Mouse (Mus musculus): ENCODE measurements around the gene Mycbp2. TPM values are rescaled to one million over a fixed set of nuclear protein-coding genes. Genes with fewer than 3 reads are reported as not detected.
A peak's percentile ranks its signal among the peaks of the same experiment; 100 is the strongest.

Gene Mycbp2
- polyA plus RNA-seq, 1 experiment from 2014 or later, result 10.1 TPM

DNA sequence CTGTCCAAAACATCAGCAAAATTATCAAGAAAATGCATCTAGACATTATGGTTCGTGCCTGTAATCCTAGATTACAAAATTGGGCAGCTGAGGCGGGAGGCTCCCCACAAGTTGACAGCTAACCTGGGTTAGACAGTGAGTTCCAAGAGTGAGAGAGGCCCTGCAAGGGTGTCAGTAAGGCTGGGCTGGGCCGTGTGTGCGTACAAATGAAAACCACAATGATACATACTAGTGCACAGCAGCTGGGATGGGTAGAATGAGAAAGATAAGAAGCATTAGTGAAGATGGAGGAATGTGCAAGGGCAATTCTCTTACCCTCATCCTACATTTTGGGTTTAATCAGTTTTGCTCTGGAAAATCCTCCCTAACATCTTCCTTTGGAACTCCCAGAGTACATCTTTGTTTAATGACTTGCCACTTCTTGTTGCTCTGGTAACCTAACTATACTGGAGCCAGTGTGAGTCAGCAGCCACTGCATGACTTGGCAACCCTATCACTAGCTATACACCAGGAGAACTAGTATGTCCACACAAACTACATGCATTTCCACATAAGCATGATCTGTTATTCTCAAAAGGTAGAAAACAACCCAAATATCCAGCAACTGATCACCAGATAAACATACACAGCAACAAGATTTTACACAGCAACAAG, 259.8 kb downstream of the Mycbp2 start:
- H3K4me2 ChIP-seq, result no peak overlapping the region
- H3K4me1 ChIP-seq (replicated peaks), result 0 out of 2 replicates have a peak, but pooled peaks cover 4% of the 10 kb centered on the region
- no peak overlapping the region for H3K9ac ChIP-seq
- H3K36me3 ChIP-seq, result peaks cover 47% of the 10 kb centered on the region
- H3K27me3 ChIP-seq, result no peaks in the 10 kb centered on the region
- WGBS, result 83% methylated on average over 4 of the region's 4 CpGs
- ATAC-seq (replicated peaks; ENCODE audit: insufficient number of reproducible peaks, insufficient read depth, low FRiP score, low read depth), result no peak
- no peak overlapping the region for H3K4me3 ChIP-seq
- H3K9me3 ChIP-seq (replicated peaks), result no peaks in the 10 kb centered on the region
- H3K27ac ChIP-seq, result no peak overlapping the region

DNA sequence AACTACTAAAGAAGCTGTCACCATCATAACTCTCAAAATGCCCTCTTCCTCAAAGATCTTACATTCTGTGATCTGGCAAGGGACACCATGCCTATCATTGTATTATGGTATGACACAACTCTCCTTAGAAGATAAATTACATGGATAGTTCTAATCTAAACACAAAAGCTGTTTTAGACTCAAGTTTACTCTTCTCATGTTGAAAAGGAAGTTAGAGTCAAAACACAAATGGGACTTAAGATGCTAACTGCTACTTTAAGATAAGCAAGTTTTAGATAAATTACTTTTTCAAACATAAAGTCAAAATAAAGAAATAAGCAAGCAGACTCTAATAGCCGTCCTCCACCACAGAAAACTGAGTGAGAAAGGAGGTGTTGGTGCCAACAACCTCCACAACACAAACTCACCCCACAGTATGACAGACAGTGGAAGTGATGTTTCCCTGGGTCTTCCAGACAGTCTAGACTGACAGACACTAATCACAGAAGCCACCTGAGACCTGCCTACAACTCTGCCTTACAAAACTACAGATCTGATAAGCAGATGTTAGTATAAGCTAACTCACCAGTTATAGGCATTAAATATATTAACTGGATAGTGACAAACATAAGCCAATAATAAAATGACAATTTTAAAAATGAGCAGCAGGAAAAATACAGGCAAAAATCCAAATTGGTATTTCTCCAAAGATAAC, 260.6 kb downstream of the Mycbp2 start:
- Histone ChIP-seq H3K9me3 (replicated peaks) (no peaks in the 10 kb centered on the region), H3K27ac (no peak overlapping the region), H3K27me3 (no peaks in the 10 kb centered on the region), H3K4me1 (replicated peaks) (0 out of 2 replicates have a peak, but pooled peaks cover 3% of the 10 kb centered on the region), H3K36me3 (peaks cover 44% of the 10 kb centered on the region), H3K4me2 (no peak overlapping the region), H3K9ac (no peak overlapping the region), H3K4me3 (no peak overlapping the region)
- ATAC-seq (replicated peaks; ENCODE audit: insufficient number of reproducible peaks, insufficient read depth, low FRiP score, low read depth), result no peak
- WGBS, result 54% methylated on average over 1 of the region's 1 CpGs

DNA sequence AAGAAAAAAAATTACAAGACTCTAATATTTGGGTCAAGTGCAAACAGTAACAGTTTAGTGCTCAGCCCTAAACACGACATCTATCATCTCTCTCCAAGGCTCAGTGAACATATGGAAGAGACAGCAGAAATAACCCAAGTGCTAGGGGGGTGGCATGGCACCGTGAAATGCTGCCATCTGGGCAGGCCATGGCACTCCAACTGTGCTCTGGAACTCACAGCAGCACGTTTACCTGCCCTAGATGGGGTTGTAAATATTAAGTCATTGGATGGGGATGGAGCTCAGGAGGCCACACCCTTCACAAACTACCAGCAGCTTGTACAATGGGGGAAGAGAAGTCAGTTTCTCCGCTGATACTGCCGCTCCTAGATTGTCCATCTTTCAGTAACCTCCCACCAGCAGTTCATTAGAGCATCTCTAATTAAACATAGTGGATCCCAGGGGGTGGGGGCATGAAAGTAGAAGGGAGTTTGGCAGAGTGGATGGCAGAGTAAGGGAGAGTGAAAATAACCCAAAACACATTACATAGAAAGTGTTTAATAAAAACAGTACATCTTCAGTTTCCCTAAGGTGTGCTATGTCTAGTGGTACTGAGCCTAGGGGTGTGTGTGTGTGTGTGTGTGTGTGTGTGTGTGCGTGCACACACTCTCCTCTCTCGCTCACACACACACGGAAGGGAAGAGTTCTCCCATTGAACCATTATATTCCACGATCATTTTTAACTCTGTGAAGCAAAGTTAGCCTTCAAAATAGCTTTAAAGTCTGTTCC, 267.2 kb downstream of the Mycbp2 start:
- no peak overlapping the region for H3K4me3 ChIP-seq
- no peak overlapping the region for H3K4me2 ChIP-seq
- H3K27ac ChIP-seq, result no peak overlapping the region
- H3K36me3 ChIP-seq, result peaks cover 31% of the 10 kb centered on the region
- H3K4me1 ChIP-seq (replicated peaks), result no peaks in the 10 kb centered on the region
- no peak for ATAC-seq (replicated peaks; ENCODE audit: insufficient number of reproducible peaks, insufficient read depth, low FRiP score, low read depth)
- no peaks in the 10 kb centered on the region for H3K9me3 ChIP-seq (replicated peaks)
- no peaks in the 10 kb centered on the region for H3K27me3 ChIP-seq
- no peak overlapping the region for H3K9ac ChIP-seq
- 87% methylated on average over 9 of the region's 9 CpGs for WGBS

DNA sequence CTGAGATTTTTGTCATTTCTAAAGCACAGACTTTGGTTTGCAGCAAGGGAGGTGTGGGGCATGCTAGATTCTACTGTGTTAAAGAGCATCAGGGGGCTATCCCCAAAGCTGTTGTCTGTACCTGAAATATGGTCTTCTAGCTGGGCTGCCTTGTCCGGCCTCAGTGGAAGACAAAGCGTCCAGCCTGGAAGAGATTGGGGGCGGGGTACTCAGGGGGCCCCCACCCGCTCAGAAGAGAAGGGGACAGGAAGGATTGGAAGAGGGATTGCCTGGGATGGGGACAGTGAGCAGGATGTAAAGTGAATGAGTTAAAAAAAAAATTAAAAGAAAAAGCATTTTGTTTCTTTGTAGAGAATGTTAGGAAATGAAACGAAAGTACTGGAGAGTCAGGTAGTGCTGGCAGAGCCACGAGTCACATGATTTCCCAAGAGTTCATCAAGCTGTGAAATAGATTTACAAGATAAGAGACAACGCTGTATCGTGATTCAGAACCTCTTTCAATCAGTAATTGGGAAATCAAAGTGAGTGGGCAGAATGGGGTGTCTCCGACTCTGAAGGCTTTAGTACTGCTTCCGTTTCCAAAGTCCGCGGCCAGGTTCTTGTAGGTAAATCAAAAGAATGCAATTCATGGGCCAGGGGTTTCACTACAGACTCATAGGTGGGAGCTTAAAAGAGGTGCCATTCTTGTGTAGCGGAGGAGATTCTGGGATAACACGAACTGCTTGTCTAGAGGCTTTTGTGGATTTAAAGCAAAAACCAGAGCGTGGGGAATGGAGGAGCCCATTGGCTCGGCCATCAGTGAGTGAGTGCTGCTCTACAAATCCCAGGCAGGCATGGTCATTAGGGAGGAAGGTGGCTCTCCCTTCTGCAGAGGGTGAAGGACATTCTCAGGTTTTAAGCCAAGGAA, 268.4 kb downstream of the Mycbp2 start:
- Histone ChIP-seq H3K4me1 (replicated peaks) (no peaks in the 10 kb centered on the region), H3K27me3 (no peaks in the 10 kb centered on the region), H3K27ac (no peak overlapping the region), H3K4me2 (no peak overlapping the region), H3K36me3 (peaks cover 35% of the 10 kb centered on the region), H3K9ac (no peak overlapping the region), H3K9me3 (replicated peaks) (no peaks in the 10 kb centered on the region), H3K4me3 (no peak overlapping the region)
- 89% methylated on average over 16 of the region's 16 CpGs for WGBS
- no peak for ATAC-seq (replicated peaks; ENCODE audit: insufficient number of reproducible peaks, insufficient read depth, low FRiP score, low read depth)

DNA sequence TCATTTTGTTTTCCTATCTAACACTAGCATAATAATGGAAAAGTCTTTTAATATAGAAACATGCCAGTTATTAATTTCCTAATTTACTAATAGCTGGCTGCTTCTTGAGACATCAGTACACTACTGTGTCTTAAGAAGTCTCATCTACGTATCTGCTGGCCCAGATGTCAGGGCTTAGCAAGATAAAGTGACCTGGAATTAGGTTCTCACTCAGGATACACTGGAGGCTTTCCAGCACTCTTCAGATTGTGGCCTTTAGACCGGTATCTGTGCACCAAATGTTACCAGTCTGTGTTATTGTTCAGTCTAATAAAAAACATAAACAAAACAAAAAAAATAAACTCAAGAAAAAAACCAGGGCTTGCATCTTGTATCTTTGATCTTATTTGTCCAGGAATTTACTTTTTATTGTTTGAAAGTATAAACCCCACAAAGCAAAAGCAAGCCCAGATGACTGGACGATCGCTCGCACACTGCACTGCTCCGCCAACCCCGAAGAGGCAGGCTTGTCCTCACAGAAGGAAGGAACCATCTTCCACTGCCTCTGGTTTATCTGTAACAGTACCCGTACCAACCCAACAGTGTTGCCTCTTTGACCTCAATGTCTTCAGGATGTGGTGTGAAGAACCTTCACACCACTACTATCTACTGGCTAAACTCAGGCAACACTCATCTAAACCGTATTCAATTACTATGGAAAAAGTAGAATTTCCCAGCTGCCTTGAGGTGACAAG, 269.2 kb downstream of the Mycbp2 start:
- no peak for ATAC-seq (replicated peaks; ENCODE audit: insufficient number of reproducible peaks, insufficient read depth, low FRiP score, low read depth)
- no peak overlapping the region for H3K27ac ChIP-seq
- no peak overlapping the region for H3K4me2 ChIP-seq
- no peaks in the 10 kb centered on the region for H3K9me3 ChIP-seq (replicated peaks)
- peaks cover 35% of the 10 kb centered on the region for H3K36me3 ChIP-seq
- 81% methylated on average over 9 of the region's 9 CpGs for WGBS
- no peaks in the 10 kb centered on the region for H3K27me3 ChIP-seq
- no peak overlapping the region for H3K9ac ChIP-seq
- no peak overlapping the region for H3K4me3 ChIP-seq
- H3K4me1 ChIP-seq (replicated peaks), result no peaks in the 10 kb centered on the region

DNA sequence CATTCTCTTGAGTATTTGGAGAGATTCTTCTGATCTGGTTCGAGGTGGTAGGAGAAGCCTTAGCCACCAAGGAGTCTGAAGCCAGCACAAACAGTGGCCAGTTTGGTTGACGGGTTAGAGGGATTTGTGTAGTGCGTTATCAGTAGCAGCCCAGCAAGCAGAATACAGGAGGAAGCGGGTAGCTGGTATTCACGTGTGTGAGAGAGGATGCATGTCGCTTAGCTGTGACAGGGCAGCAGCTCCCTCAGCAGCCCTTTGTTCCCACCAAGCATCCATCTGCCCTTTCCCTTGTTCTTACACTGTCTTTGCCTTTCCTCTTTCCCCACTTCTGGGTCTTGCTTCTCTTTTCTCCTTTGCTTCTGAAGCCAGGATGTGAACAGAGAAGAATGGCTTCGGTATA, 271.4 kb downstream of the Mycbp2 start:
- WGBS, result 75% methylated on average over 7 of the region's 7 CpGs
- ATAC-seq (replicated peaks; ENCODE audit: insufficient number of reproducible peaks, insufficient read depth, low FRiP score, low read depth), result no peak
- H3K36me3 ChIP-seq, result peaks cover 36% of the 10 kb centered on the region; the same call in 1 of the 2 replicates
- H3K4me2 ChIP-seq, result no peak overlapping the region
- no peaks in the 10 kb centered on the region for H3K9me3 ChIP-seq (replicated peaks)
- H3K4me1 ChIP-seq (replicated peaks), result peaks cover 5% of the 10 kb centered on the region
- H3K27ac ChIP-seq, result no peak overlapping the region
- no peak overlapping the region for H3K4me3 ChIP-seq
- no peak overlapping the region for H3K9ac ChIP-seq
- no peaks in the 10 kb centered on the region for H3K27me3 ChIP-seq

DNA sequence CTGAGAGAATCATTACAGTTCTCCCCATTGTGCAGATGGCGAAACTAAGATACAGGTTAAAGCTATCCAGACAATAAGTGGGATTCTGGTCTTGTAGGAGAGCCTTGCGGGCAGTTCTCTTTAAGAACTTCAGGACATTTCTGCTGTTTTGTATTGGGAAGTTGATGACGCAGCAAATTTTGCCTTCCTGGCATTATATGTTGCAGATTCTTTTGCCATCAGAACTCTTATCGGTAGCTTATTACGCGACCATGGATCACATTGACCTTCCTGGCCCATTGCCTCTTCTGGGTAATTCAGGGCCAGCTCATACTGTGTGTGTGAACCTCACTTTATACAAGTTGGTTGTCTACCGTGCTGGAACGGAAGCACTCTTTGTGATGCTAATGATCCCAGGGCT, 272.8 kb downstream of the Mycbp2 start:
- H3K36me3 ChIP-seq, result peaks cover 36% of the 10 kb centered on the region; the same call in 1 of the 2 replicates

DNA sequence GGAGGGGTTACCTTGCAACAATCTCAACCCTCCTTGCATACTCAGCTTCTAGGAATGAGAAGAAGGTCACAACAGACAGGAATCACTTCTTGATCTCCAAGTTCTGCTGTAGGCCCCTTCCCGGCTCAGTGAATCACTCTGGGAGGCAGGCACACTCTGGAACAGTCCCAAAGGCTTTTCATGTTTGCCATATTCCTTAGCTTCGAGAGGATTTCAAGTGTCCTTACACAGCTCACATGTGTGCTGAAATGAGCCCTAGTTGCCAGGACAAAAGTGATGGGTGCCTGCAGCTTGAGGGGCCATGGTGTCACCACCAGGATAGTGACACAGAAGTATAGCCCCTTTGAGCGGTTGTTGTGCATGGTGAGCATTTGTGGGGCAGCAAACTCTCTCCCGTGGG, 273.9 kb downstream of the Mycbp2 start:
- H3K4me2 ChIP-seq, result no peak overlapping the region
- H3K4me1 ChIP-seq (replicated peaks), result peaks cover 9% of the 10 kb centered on the region
- ATAC-seq (replicated peaks; ENCODE audit: insufficient number of reproducible peaks, insufficient read depth, low FRiP score, low read depth), result no peak
- H3K27ac ChIP-seq, result no peak overlapping the region
- no peak overlapping the region for H3K4me3 ChIP-seq
- H3K36me3 ChIP-seq, result peaks cover 32% of the 10 kb centered on the region; the same call in 1 of the 2 replicates
- 88% methylated on average over 4 of the region's 4 CpGs for WGBS
- no peaks in the 10 kb centered on the region for H3K27me3 ChIP-seq
- H3K9ac ChIP-seq, result no peak overlapping the region
- H3K9me3 ChIP-seq (replicated peaks), result no peaks in the 10 kb centered on the region

More for the DNA sequence above, 272.8 kb downstream of the Mycbp2 start:
- Histone ChIP-seq H3K9ac (no peak overlapping the region), H3K9me3 (replicated peaks) (no peaks in the 10 kb centered on the region), H3K27me3 (no peaks in the 10 kb centered on the region), H3K4me2 (no peak overlapping the region), H3K4me1 (replicated peaks) (peaks cover 9% of the 10 kb centered on the region), H3K4me3 (no peak overlapping the region), H3K27ac (no peak overlapping the region)
- no peak for ATAC-seq (replicated peaks; ENCODE audit: insufficient number of reproducible peaks, insufficient read depth, low FRiP score, low read depth)
- WGBS, result 94% methylated on average over 8 of the region's 8 CpGs

DNA sequence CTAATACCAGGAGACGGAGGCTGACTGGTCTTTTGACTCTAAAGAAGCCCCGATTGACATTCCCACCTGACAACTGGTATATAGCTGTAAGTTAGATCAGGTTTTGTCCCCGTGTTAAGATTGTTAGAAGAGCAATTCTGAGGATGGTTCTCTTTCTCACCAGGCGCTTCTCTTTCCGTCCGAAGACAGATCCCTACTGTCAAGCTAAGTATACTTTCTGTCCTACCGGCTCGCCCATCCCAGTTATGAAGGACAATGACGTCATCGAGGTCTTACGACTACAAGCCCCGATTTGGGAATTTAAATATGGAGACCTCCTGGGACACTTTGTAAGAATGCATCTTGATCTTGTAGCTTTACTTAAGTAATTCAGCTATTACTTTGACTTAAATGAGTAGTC, 275.1 kb downstream of the Mycbp2 start:
- Histone ChIP-seq H3K9me3 (replicated peaks) (no peaks in the 10 kb centered on the region), H3K36me3 (peaks cover 26% of the 10 kb centered on the region; the same call in 1 of the 2 replicates), H3K27me3 (no peaks in the 10 kb centered on the region), H3K4me1 (replicated peaks) (peaks cover 9% of the 10 kb centered on the region), H3K4me2 (no peak overlapping the region), H3K27ac (no peak overlapping the region), H3K9ac (no peak overlapping the region), H3K4me3 (no peak overlapping the region)
- WGBS, result 90% methylated on average over 12 of the region's 12 CpGs
- no peak for ATAC-seq (replicated peaks; ENCODE audit: insufficient number of reproducible peaks, insufficient read depth, low FRiP score, low read depth)

DNA sequence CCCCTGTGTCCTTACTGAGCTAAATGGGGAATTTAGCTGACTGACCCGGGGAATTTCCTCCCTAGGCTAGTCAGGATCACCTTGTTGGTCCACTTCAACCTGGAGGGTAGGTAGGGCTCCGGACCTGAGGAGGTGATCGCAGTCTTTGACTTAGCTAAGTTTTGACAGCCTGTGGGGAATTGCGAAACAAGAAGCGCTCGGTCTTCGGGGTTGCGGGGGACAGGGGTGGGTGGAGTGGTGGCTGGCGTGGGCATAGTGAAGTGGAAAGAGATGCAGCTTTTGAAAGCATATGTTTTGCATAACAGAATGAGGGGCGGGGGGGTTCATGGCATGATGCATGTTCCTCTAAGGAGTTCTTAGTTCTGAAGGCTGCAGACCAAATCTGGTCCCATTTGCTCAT, 275.8 kb downstream of the Mycbp2 start:
- peak overlapping the region; percentile 93 for H3K27ac ChIP-seq
- H3K9ac ChIP-seq, result peak overlapping the region; percentile 74
- peaks cover 9% of the 10 kb centered on the region for H3K4me1 ChIP-seq (replicated peaks)
- no peaks in the 10 kb centered on the region for H3K27me3 ChIP-seq
- ATAC-seq (replicated peaks; ENCODE audit: insufficient number of reproducible peaks, insufficient read depth, low FRiP score, low read depth), result no peak
- H3K9me3 ChIP-seq (replicated peaks), result no peaks in the 10 kb centered on the region
- H3K4me3 ChIP-seq, result peak overlapping the region; percentile 83
- H3K36me3 ChIP-seq, result peaks cover 24% of the 10 kb centered on the region; the same call in 1 of the 2 replicates
- peak overlapping the region; percentile 92 for H3K4me2 ChIP-seq
- 3% methylated on average over 10 of the region's 10 CpGs for WGBS
